Mouse (Mus musculus) bone marrow macrophage, adult 2 months (primary cell): Measurements from ENCODE around the gene Zmynd12. TPM values are rescaled to one million over a fixed set of nuclear protein-coding genes. Genes with fewer than 3 reads are reported as not detected.

ENCODE experiments used
- H3K27ac ChIP-seq: 2 replicates; pipeline ENCODE4 v1.5.1; 2012; ENCODE audit warnings: low read depth, low read length; ENCODE audit not compliant: insufficient read depth
- H3K4me1 ChIP-seq: 2 replicates; pipeline ENCODE4 v1.6.1; 2012; ENCODE audit warnings: low read length; ENCODE audit not compliant: control insufficient read depth, insufficient read depth
- H3K4me3 ChIP-seq: 2 replicates; pipeline ENCODE4 v1.5.1; 2012; ENCODE audit warnings: mild to moderate bottlenecking, low read length, moderate library complexity; ENCODE audit not compliant: insufficient read depth
- CTCF ChIP-seq: IDR thresholded peaks from 2 replicates; pipeline ENCODE4 v1.5.1; 2012; ENCODE audit warnings: low read depth, mild to moderate bottlenecking, low read length, moderate library complexity
- POLR2A ChIP-seq: IDR thresholded peaks from 2 replicates; pipeline ENCODE4 v1.6.1; 2012; ENCODE audit warnings: mild to moderate bottlenecking, low read depth, low read length, borderline replicate concordance
- polyA plus RNA-seq: library from polyadenylated mRNA; stranded (reverse); fragments of >200 nt; gene quantifications from 2 replicates; pipeline ENCODE4 v1.2.4, GENCODE M21; 2012; ENCODE audit not compliant: missing spikeins, insufficient read depth, insufficient read length

The Zmynd12 gene
- polyA plus RNA-seq, 1 experiment = not detected

GRCm38 (mm10) chr4:119498319-119498848, 75.8 kb downstream of the Zmynd12 start:
- Histone ChIP-seq H3K4me1 (no peaks in the 10 kb centered on the region), H3K27ac (no peak overlapping the region), H3K4me3 (no peak overlapping the region)
- TF ChIP-seq POLR2A = no peak
- no peak for TF ChIP-seq CTCF

GRCm38 (mm10) chr4:119511591-119511990, 89.0 kb downstream of the Zmynd12 start:
- Histone ChIP-seq H3K4me3 (no peak overlapping the region), H3K4me1 (no peaks in the 10 kb centered on the region), H3K27ac (no peak overlapping the region)
- no peak for TF ChIP-seq POLR2A
- no peak for TF ChIP-seq CTCF

- Histone ChIP-seq H3K27ac (no peak overlapping the region), H3K4me1 (no peaks in the 10 kb centered on the region), H3K4me3 (no peak overlapping the region)
- TF ChIP-seq POLR2A = no peak
- no peak for TF ChIP-seq CTCF
These were observed 90.1 kb downstream of the Zmynd12 start for GRCm38 (mm10) chr4:119512731-119513141.

Other genes starting within 250 kb of the Zmynd12 start
- 6.4 and 6.9 TPM in 2 replicates for gene Zfp691, start 248.6 kb upstream of the Zmynd12 start, polyA plus RNA-seq
- 0.68 TPM in 1 of 2 replicates, not detected in the other for gene Ermap, start 232.8 kb upstream of the Zmynd12 start, polyA plus RNA-seq
- gene Svbp, start 227.5 kb upstream of the Zmynd12 start, polyA plus RNA-seq = 36.6 and 41.1 TPM in 2 replicates
- not detected in 2 replicates for gene Tmem269, start 204.6 kb upstream of the Zmynd12 start, polyA plus RNA-seq
- 7.0 and 9.7 TPM in 2 replicates for gene AU022252, start 190.1 kb upstream of the Zmynd12 start, polyA plus RNA-seq
- gene P3h1, start 189.9 kb upstream of the Zmynd12 start, polyA plus RNA-seq = 12.2 and 13.1 TPM in 2 replicates
- not detected in 2 replicates for gene Cldn19, start 167.4 kb upstream of the Zmynd12 start, polyA plus RNA-seq
- 787 and 846 TPM in 2 replicates for gene Ybx1, start 128.2 kb upstream of the Zmynd12 start, polyA plus RNA-seq
- 31.6 and 33.3 TPM in 2 replicates for gene Ppih, start 102.3 kb upstream of the Zmynd12 start, polyA plus RNA-seq
- not detected in 2 replicates for gene Ccdc30, start 7.3 kb upstream of the Zmynd12 start, polyA plus RNA-seq
- 6.3 and 8.1 TPM in 2 replicates for gene Ppcs, start 394 bp upstream of the Zmynd12 start, polyA plus RNA-seq
- not detected in 2 replicates for gene Rimkla, start 69.8 kb downstream of the Zmynd12 start, polyA plus RNA-seq
- 24.0 and 26.6 TPM in 2 replicates for gene Foxj3, start 114.2 kb downstream of the Zmynd12 start, polyA plus RNA-seq
- gene Frg2f1, start 116.7 kb downstream of the Zmynd12 start, polyA plus RNA-seq = 1.7 and 3.0 TPM in 2 replicates
- gene Guca2a, start 214.9 kb downstream of the Zmynd12 start, polyA plus RNA-seq = not detected in 2 replicates
- gene Guca2b, start 236.1 kb downstream of the Zmynd12 start, polyA plus RNA-seq = not detected in 2 replicates